Mouse (Mus musculus) CH12F3 (cell line): ENCODE measurements around the gene Tom1.

ENCODE experiments used
- in situ Hi-C: fragments of 300-500 bp; cut with MboI; formaldehyde crosslinking; loops from 2 replicates; pipeline ENCODE4 v1.14.3; 2020; ENCODE audit warnings: low sequenced_read_pairs

Gene Tom1

GRCm38 (mm10) chr8:75039754-75040153, 6.2 kb downstream of the Tom1 start:
- in situ Hi-C loops: no loop called here

DNA sequence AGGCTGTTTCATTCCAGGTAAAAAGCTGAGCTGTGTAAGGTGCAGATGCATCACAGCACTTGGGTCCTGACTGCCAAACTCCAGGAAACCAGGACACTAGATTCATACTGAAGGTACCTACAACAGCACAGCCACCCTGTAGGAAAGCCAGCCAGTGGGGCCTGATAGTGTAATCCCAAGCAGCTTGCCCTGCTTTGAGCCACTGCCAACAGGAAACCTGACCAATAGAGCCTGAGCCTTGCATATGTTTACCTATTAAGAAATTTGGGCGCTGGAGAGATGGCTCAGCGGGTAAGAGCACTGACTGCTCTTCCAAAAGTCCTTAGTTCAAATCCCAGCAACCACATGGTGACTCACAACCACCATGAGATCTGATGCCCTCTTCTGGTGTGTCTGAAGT, 8.7 kb downstream of the Tom1 start:
- in situ Hi-C loops: no loop called here

DNA sequence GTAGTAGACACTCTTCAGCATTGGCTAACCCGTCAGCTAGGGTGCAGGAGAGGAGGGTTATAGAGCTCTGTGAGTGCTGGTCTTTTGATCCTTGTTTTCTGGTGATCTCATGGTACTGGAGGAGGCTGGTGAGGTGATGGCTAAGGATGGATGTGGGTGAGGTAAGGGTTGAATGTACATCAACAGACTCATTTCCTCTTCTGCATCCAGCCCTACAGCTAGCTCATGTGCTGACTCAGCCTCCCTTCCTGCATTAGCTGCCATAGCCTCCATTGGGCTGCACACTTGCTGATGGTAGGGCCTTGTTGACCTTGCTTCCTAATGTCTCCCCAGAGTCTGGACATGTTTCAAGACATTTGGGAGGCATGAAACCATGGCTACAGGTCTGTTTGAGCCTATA, 9.5 kb downstream of the Tom1 start:
- in situ Hi-C loops: no loop called here

- in situ Hi-C loops: no loop called here
Measured at GRCm38 (mm10) chr8:75046303-75046702, 12.8 kb downstream of the Tom1 start.

- in situ Hi-C loops: no loop called here
Measured at GRCm38 (mm10) chr8:75047784-75048183, 14.3 kb downstream of the Tom1 start.

- in situ Hi-C loops: no loop called here
Measured at GRCm38 (mm10) chr8:75053342-75053741, 19.8 kb downstream of the Tom1 start.

GRCm38 (mm10) chr8:75055673-75056072, 22.2 kb downstream of the Tom1 start:
- in situ Hi-C loops: no loop called here

- in situ Hi-C loops: no loop called here
Measured at GRCm38 (mm10) chr8:75060022-75060421, 26.5 kb downstream of the Tom1 start.

GRCm38 (mm10) chr8:75060815-75061214, 27.3 kb downstream of the Tom1 start:
- in situ Hi-C loops: no loop called here

DNA sequence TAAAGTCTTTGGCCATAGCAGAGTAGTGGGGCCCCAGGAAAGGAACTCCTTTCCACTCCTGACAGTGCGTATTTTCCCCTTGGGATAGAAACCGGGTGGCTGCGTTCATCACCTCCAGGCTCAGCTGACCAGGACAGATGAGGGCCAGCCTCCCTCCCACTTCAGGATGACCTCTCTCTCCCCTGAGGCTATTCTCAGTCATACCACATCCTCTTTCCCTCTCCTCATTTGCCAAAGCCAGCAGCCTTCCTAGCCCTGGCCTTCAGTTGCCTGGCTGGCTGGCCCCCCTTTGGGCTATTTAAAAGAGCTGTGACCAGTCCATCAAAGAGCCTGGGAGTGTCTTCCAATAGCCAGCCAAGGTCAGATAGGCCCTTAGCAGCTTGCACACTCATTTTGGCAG, 29.8 kb downstream of the Tom1 start:
- in situ Hi-C loops: no loop called here

- in situ Hi-C loops: no loop called here
Measured at GRCm38 (mm10) chr8:75064790-75065189, 31.3 kb downstream of the Tom1 start.

DNA sequence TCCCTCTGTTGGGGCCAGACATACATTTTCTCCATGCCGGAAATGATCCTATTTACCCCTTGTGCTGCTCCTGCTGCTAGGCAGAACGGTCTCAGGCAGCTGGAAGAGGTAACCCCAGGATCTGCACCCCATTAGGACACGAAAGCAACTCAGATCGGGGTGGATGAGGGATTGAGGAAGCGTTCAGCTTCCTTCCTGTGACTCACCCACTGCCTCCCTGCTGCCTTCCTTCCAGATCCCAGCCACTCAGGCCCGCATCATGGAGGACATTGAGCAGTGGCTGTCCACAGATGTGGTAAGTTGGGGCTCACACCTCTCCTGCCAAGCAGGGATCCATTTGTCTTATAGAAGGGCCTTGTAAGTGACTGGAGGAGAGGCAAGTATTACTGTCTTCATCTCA, 33.8 kb downstream of the Tom1 start:
- in situ Hi-C loops: no loop called here

DNA sequence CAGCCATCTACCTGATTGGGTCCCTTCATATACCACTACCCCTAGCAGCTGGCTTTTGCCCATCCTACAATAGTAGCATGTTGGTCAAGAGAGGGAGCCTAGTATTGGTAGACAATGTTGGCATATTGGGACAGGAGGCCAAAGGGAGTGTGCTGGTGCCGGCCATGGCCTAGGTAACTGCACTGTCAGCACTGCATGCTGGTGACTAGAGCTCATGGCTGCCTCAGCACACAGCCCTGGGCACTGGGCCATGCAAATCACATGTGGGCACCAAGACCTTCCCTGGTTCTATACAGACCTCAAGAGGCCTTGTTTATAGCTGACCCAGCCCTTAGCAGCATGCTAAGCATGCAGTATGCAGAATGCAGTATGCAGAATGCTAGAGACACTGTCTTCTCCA, 36.8 kb downstream of the Tom1 start:
- in situ Hi-C loops: no loop called here

- in situ Hi-C loops: no loop called here
Measured at GRCm38 (mm10) chr8:75071627-75072346, 38.3 kb downstream of the Tom1 start.

DNA sequence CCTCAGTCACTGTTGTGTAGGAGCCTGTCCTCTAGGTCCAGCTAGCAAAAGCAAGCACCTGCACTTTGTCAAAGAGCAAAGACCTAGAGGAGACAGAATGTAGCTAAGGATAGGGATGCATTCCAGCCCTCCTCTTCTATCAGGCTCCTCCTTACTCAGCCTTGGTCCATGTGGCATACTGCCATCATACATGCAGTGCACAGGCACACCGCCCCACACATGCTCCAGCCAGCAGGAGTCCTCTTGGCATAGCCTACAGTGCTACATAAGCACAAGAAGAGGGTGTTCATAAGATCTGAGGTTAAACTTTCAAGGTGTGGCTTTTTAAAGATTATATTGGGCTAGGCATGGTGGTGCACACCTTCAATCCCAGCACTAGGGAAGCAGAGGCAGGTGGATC, 41.4 kb downstream of the Tom1 start:
- in situ Hi-C loops: no loop called here

DNA sequence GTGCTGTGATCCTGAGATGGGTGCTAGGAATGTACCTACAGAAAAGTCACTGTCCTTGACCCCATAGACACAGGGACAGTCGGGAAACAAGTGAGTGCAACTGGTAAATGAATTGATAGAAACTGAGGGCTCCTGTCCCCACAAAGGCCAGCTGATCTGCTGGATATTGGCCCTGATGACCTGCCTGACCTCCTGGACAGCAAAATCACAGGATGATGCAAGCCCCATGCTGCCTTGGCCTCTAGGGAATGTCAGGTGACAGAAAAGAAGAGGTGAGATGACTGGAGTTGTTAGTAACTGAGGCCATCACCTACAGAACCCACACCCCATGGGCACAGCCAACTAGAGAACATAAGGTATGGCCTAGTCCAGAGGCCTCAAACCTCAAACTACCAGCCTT, 44.7 kb downstream of the Tom1 start:
- in situ Hi-C loops: no loop called here

- in situ Hi-C loops: no loop called here
Measured at GRCm38 (mm10) chr8:75078851-75079250, 45.3 kb downstream of the Tom1 start.

DNA sequence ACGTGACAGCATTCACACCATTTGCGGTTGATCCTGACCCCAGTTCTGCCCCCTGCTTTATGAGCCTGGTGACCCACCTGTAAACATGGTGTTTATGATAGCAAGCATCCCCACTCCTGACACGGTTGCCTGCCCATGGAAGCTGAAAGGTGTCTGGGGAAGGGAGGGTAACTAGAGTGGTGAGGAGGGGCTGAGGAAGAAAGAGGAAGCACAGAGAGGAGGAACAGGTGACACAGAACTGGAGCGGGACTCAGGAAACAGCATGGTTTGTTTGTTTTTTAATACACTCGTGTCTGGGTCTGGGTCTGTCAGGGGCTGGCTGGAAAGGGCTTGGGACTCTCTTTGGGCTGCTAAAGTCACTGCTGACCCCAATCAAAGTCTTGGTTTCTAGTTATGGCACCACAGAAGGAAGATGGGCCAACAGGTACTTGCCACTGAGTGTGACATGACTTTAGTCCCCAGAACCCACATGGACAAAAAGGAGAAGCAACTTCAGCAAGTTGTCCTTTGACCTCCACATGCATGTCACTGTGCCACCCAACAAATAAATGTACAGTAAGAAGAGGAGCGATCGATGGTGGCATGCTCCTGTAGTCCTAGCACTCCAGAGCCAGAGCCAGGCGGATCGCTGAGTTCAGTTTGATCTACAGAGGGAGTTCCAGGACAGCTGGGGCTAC, 48.0 kb downstream of the Tom1 start:
- in situ Hi-C loops: no loop called here

GRCm38 (mm10) chr8:75082181-75082805, 48.8 kb downstream of the Tom1 start:
- in situ Hi-C loops: no loop called here

- in situ Hi-C loops: no loop called here
Measured at GRCm38 (mm10) chr8:75083846-75084245, 50.3 kb downstream of the Tom1 start.

DNA sequence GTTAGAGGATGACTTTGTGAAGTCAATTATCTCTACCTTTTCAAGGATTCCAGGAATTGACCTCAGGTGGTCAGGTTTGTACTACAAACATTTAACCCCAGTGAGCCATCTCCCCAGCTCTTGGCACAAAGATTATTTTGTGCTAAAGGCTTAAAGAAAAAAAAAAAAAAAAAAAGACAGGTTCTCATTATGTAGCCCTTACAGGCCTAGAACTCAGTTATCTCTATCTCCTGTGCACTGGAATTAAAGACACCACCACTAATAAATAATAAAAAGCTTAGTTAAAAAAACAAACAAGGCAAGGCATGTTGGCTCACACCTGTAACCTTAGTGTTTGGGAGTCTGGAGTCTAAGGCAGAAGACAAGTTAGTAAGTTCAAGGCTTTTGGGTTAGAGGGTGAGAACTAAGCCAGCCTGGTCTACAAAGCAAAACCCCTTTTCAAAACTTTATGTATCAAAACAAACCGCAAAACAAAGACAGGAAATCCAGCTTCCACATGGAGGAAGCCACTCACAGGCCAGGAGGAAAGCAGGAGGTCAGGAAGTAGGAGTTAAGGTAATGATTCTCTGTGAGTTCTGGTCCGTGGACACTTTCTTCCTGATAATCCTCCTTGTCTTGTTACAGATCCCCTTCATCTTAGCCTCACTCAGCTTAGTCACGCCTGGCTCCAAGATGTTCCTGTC, 51.0 kb downstream of the Tom1 start:
- in situ Hi-C loops: no loop called here

DNA sequence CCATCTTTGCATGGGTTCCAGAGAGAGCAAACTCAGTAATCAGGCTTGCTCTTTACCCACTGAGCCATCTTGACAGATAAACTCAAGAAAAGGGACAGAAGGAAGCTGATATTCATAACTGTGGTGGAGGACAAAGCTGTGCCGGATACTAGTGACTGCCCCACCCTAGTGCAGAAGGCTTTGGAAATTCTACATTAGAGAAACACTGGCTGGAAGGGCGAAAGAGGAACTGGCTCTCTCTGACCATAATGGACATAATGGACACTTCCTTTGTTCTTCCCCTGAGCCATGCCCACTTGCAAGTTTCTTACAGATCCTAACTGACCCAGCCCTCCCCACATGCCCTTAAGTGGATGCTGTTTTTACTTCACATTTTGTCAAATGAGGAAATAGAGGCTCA, 52.5 kb downstream of the Tom1 start:
- in situ Hi-C loops: no loop called here
